Mouse (Mus musculus) frontal cortex, adult (tissue): Measurements from ENCODE around the gene Nup35.

Source experiments
- ATAC-seq: cut with Nextera tagmentation; 2 replicates; pipeline ENCODE4 v1.9.2; 2017; ENCODE audit warnings: mild to moderate bottlenecking, moderate library complexity, mixed read lengths; ENCODE audit not compliant: low TSS enrichment

The Nup35 gene

DNA sequence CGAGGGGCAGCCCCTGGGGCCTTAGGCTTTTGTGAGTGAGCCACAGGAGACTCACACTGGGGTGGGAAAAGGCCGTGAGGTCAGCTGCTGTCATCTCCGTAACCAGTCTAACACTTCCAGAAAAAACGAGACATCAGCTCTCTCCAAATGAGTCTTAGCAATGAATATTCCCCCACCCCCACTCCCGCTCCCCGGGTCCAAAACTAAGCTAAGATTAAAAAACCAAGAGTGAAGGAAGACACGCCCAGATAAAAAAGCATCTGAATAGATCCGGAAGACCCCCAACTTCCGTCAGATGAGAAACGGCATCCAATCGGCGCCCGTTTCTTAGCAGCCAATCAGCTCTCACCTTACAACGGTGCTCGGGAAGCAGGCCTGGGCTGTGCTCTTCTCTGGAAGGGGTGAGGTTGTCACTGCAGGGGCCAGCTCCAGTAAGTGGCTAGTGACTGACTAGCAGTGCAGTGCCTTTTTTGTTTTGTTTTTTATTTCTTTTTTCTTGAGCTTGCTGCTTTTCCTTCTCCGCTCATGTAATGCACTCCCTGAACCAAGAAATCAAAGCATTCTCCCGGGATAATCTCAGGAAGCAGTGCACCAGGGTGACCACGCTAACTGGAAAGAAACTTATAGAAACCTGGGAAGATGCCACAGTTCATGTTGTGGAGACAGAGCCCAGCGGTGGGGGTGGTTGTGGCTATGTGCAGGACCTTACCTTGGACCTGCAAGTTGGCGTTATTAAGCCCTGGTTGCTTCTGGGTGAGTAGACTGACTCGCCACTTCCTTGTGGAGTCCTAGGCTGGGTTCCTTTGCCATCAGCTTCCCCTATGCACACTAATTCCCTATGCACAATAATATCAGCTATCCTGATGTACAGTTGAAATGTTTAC is at the start of gene Nup35, which contains the start of gene Dusp19:
Gene Nup35 (plus strand): TSS at position 383 of the 884 bp plus-strand sequence.
Gene Dusp19 (plus strand): TSS at position 192 of the 884 bp plus-strand sequence.
- peak; percentile 98 for ATAC-seq

DNA sequence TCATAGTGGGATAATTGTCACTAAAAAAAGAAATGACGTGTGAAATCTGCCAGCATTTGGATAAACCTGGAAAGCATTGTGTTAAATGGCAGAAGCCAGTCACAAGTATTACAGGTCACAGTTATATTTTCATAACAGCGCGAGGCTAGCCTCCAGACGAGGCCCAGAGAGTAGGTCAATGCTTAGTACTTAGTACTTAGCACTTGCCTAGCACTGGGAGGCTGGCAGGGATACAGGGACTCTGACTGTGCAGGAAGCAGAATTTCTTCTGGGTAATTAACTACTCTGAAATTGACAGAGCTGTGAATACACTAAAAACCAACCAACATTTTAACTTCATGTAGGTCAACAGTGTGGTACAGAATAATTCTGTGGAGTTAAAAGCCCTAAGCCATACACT is 49.6 kb upstream of the Nup35 start:
- ATAC-seq = peak; percentile 53

DNA sequence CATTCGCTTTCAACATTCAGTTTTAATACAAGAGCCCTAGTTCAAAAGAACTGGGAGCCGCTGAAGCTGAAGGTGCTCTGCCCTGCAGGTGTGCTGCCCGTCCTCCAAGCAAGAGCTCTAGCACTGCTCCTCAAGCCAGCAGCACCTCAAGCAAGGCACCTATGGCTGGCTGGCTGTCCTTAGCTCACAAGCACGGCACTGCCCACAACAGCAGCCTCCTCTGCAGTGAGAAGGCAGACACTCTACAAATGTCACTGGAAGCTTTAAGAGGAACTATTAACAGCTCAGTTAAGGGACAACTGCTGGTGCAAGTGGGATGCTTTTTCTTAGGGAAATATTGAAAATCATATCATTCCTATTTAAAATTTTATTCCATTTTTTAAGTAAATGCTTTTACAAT is 46.4 kb upstream of the Nup35 start:
- peak; percentile 86 for ATAC-seq

DNA sequence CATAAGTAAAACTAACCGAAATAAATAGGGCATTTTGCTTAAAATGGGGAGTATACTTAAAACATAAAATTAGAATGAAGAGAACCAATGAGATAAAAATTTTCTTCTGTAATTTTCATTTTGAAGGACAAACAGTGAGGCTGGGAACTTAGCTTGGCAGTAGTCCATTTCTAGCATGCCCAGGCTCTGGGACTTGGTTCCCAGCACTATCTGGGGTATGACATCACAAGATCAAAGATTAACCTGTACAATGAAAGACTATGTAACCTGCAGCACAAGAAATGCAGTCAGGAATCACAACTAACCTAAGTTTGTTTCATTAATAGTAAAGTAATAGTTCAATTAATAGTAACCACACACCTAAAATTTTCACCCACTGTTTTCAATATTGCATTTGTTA is 39.8 kb upstream of the Nup35 start:
- no peak for ATAC-seq

DNA sequence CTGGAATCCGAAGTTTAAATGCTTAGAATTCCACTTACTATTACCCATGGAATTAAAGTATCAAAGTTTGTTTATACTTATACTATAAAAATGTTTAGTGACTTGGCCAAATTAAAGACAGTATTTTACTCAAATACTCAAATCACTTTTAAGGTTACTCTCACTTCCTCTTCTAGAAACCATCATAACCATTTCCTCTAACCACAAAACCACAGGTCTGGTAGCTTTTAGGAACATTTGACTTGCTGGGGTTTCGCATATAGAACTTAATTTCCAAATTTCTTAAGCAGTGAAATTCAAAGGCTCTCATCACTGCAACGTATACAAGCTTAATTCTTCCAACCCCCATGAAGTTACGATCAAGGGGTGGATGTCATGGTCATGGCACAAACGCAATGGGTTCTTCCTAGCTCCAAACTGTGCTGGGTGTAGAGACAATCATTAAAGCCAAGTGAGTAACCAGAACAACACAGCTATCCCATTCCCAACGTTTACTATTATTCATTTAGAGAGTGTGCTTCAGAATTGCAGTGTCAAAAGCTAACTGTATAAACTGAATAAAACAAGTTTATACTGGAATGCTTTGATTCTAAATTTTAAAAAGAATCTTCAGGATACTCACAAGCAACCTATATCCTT is 37.7 kb upstream of the Nup35 start:
- ATAC-seq = no peak

DNA sequence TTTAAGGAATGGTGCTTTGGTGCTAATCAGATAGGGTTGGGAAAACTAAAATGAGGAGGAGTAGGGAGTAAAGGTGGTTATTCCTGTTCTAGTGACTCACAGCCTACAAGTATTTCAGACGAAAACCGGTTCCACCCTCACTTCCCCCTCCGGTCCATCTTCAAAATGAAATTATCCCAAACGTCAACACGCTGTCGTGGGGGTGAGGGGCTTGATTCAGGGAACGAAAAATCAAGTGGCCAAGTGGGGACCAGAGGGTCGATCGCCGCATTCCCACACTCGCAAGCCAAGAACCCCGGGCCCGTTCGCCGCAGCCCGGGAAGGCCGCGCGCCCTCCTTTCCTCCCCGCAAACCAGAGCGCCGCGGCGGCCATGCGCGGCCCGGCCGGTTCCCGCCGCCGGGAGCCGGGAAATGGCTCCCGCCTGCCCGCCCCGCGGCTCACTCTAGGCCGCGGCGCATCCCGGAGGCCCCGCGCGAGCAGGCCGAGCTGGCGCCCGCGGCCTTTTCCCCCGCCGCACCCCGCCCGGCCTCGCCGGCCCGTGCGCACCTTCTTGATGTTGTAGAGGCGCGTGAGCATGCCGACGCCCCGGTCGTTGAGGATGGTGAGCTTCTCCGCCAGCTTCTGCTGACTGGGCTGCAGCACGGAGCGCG is 36.6 kb upstream of the Nup35 start:
- ATAC-seq = peak; percentile 26

DNA sequence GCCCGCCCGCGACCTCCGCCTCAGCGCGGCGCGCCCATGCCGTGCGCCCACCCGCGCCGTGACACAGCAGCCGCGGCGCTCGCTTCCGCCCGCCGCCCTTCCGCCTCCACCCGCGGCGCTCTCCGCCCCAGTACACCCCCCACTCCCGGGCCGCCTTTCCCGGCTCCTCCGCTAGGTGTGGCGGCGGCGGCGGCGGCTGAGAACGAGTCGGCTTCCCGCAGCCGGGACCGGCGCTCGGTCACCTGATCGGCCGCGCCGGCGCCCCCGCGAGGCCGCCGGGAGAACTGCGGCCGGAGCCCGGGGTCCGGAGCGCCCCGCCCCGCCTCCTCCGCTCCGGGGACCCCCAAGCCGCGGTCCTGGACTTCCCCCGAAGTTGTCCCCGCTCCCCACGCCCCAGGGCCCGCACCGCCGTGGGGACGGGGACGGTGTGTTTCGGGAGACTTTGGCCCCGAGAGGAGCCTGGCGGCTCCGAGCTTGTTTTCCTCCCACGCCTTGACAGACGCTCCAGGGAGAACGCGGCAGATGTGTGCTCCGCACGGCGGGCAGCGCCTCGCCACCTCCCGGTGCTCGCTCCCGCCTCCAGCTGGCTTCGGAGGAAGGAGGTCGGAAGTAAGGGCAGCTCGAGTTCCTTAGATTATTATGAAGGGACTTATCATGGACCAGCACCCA is 35.9 kb upstream of the Nup35 start, which contains the start of gene Nckap1:
Gene Nckap1 (minus strand): TSS at position 338 of the 669 bp plus-strand sequence.
- peak; percentile 86 for ATAC-seq

DNA sequence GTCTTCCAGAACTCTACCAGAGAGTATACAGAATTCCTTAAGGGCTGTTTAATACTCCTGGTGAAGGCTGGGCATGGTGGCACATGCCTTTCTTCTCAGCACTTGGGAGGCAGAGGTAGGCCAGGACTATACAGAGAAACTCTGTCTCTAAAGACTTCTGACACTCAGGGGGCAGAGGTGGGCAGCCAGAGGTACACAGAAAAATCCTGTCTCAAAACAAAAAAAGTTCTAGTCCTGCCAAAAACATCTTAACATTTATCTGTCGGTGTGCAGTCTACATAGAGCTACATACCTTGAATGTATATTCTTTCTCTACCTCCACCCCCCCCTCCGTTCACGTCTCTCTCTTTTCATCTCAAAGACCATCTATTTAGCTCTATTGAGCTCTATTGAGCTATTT is 34.7 kb upstream of the Nup35 start:
- no peak for ATAC-seq

DNA sequence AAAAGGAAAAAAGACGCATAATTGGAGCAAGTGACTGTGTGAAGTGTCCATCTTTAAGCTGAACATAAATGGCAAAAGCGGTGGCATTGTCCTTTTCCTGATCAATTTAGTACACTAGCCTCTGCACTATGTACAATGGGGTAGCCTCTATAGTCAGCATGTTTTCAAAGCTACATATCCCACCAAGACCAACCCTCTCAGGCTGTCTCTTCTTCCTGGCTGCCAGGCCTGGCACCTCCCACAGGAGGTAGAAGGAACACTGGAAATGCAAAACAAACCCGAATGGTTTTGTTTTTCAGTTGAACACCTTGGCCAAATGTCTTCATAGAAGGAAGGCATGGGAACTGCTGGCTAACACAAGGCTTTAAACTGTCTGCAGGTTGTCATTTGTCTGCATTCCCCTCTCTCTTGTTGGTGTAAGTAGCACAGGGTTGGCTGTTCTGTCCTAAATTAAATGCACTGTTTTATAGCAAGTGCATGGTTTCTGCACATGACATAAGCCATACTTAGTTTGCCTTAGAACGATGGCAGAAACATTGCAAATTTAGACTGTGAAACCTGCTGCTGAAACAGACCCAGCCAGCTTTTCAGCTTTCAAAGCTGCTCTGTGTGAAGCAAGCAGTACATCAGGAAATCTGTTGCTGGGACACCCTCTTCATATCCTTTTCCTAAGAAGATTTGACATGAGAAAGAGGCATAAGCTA is 22.7 kb upstream of the Nup35 start:
- ATAC-seq = peak; percentile 81

DNA sequence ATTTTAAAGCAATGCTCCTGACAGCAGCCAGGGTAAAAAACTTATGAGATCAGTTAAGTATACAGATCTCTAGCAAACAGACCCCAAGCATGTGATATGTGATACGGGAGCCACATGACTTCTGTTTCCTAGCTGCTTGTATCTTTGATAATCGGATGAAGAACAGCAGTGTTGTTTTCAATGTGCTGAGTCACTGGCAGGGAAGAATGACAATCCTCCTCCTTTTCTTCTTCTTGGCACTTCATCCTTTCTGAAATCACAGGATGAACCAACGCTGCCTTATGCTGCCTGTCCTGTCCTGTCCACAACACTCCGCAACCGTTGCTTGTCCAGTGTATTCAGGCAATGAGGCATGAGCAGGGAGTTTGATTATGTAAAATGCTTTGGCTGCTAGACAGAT is 20.1 kb upstream of the Nup35 start:
- peak; percentile 51 for ATAC-seq

DNA sequence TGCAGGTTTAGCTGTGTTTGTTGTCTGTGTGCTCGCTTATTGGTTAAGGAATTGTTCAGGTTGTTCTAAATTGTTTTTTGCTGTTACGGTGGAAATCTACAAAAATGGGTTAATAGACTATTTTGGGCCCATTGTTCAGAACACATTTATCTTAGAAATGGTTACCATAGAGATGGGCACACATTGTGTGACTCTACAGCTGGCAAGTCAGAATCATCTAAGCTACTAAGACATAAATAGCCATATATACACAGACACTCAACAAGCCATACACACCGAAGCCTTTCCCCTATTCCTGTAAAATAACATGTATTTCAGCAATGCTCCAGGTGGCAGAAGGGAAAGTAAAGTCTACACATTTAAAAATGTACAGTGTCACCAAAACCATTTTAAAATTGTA is 17.2 kb upstream of the Nup35 start:
- peak; percentile 69 for ATAC-seq

DNA sequence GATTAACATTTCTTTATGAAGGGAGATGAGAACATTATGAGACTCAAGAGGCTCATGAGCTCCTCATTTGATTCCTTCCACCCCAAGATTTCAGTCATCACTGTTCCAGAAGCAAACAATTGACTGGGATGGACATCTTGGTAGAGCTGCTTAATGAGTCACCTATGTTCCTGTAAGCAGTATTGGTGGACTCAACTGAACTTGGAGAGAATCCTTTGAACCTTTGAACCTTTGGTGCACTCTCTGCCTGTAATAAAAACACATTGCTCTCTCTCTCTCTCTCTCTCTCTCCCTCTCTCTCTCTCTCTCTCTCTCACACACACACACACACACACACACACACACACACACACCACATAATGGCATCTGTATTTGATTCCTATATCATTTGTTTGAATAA is 16.4 kb upstream of the Nup35 start:
- no peak for ATAC-seq

DNA sequence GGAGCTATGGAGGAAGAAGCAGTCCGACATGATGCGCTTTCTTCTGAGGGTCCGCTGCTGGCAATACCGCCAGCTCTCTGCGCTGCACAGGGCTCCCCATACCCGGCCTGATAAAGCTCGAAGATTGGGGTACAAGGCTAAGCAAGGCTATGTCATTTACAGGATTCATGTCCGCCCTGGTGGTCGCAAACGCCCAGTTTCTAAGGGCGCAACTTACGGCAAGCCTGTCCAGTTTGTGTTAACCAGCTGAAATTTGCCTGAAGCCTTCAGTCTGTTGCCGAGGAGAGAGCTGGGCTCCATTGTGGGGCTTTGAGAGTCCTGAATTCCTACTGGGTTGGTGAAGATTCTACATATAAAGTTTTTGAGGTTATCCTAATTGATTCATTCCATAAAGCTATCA is 14.3 kb upstream of the Nup35 start:
- no peak for ATAC-seq

DNA sequence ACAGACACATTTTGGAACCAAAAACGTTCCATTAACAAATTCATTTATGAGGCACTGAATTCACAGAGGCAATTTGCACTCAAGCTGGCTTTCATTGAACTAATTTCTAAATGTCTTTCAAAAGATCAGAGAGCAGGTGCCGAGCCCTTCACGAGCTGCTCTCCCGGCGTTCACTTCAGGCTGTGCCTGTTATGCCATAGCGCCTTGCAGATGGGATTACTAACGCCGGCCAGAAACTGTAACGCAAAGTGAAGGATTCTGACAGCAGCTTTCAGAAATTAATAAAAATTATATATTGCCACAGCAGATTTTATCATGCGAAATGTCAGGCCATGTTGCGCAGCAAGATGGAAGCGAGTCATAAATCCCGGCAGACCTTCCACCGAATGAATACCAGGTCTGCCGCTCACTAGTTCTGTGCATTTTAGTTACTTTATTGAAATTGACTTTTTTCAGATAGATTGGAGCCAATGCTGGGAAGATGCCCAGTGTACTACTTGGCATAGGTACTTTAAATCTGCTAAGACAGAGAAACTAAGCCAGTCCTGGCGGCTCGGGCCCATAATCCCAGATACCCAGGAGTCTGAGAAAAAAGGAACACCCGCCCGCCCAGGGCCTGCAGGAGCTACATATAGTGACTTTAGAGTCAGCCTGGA is 13.1 kb upstream of the Nup35 start:
- peak; percentile 69 for ATAC-seq

DNA sequence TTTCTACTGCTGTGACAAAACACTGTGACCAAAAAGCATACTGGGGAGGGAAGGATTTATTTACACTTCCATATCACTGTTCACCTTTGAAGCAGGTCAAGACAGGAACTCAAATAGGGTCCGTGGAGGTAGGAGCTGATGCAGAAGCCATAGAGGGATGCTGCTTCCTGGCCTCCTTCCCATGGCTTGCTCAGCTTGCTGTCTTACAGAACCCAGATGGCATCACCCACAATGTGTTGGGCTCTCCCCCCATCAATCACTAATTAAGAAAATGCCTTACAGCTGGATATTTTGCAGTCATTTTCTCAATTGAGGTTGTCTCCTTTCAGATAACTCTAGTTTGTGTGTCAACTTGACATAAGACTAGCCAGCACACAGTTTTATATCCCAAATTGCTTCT is 4.8 kb upstream of the Nup35 start:
- ATAC-seq = no peak

DNA sequence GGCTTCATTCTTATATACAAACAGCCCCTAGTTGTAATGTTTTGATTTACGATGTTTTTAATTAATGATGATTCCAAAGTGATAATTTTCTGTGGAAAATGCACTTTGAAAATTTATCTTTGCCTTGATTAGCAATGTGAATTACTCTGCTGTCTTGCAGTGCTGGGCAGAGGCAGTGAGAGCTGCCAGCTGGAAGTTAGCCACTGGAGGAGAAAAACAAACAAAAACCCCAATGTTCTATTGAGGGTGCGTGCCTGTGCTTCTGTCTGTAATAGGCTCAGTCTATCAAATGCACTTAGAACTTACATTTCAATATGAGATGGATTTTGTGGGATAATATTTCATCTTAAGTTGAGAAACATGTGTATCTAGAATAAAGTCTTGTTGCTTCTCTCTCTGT is 4.2 kb upstream of the Nup35 start:
- ATAC-seq = 0 out of 2 replicates have a peak, but pooled peaks have one; percentile 36

DNA sequence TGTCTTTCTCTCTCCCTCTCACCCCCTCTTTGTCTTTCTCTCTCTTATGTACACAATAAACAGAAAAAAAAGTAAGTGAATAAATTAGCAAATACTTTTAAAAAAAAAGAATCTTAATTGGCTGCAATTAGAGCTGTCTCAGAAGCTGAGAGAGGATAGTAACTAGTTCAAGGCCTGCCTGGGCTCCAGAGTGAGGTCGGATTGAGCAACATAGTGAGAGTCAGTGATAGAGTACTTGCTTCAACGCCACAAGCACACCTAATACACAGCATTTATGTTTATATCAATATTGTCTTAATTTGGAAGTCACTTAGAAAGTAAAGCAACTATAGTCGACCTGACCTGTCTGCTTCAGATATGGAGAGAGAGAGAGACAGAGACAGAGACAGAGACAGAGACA is 2.0 kb downstream of the Nup35 start:
- ATAC-seq = no peak

DNA sequence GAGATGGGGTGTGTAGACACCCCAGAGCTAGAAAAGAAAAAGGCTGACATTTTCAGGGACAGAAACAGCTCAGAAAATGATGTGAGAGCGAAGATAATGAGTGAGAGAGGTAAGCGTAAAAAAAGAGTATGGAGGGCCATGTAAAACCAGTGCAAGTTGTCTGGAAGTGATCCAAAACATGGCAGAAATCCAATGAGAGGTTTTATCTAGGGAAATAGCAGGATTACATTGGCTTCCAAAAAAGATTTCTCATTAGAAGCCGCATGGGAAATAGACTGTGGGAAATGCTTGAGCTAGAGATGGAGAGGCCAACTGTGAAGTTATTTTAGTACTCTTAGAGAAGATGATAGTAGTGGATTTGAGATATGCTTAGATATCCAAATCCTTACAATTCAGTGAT is 4.9 kb downstream of the Nup35 start:
- no peak for ATAC-seq

DNA sequence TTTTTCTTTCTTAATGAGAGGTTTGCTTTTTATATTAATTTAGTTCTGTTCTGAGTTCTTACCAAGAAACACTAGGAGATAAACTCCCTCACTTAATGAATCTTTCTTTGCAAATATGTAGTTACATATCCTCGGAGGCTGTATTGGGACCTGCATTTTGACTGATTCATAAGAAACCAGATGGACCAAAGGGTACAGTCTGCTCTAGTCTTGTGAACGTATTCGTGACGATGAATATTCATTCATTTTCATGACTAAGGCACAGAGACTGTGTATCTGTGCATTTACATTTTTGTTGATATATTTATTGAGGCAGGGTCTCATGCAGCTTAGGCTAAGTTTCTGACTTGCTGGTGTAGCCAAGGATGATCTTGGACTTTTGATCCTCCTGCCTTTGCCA is 7.5 kb downstream of the Nup35 start:
- ATAC-seq = peak; percentile 50

DNA sequence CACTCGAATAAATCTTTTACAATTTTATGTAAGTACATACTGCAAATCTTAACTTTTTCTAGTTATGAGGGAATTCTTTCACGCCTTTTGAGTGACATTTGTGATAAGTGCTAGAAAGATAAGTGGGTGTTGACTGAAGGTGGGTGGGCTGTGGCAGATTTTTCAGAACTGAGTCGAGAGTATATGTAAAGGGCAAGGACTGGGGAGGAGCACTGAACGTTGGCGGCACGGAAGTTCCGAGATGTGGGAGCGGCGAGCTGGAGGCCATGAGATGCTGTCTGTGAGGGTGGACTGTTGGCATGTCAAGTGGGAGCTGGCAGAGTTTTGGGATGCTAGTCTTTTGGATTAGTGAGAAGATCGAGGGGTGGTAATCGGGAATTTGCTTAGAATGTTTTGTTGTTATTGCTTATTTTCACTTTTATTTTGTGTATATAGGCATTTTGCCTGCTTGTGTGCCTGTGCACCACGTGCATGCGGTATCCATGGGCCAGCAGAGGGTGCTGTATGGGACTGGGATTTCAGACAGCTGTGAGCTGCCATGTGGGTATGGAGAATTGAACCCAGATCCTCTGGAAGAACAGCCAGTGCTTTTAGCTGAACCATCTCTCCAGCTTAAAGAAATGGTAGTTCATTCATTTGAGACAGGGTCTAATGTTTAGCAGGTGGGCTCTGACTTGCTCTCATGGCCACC is 15.4 kb downstream of the Nup35 start:
- ATAC-seq = peak; percentile 90
